Mouse (Mus musculus) urinary bladder, postnatal 14 days (tissue): Measurements from ENCODE around the gene Nf2.
A peak's percentile ranks its signal among the peaks of the same experiment; 100 is the strongest.

Experiments
- DNase-seq: peaks from one replicate; pipeline ENCODE4 v3.0.0; 2021; ENCODE audit warnings: low spot score

Nf2 gene

DNA sequence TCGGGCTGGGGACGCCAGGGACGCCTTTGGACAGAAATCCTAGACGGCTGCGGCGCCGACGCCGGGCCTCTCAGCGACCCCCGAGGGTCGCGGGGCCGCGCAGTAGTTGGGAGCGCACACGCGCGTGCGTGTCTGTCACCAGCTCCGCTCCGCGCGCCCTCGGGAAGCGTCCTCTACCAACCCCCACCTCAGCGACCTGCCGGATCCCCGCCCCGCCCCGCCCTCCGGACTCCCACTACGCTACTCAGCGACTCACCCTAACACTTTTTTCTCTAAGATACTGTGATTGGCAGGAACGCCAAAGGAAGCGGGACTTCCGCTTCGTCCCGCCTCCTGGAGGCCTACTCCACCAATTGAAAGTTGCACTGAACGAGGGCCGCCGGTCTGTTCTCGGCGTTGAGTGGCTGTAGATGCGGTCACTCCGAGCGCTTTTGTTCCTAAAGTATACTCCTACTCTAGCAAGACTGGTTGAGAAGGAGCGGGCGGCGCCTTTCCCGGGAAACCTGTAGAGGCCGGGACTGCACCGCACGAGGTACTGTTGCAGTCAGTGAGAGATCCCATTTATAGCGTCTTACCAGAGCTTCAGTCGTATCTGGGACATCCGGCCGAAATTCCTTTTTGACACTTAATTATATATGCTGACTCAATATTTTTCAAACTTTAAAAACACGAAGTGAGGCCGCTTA is at the start of gene Nf2:
Gene Nf2 (minus strand): TSS at position 279 of the 686 bp plus-strand sequence.
- peak; percentile 98 for DNase-seq

DNA sequence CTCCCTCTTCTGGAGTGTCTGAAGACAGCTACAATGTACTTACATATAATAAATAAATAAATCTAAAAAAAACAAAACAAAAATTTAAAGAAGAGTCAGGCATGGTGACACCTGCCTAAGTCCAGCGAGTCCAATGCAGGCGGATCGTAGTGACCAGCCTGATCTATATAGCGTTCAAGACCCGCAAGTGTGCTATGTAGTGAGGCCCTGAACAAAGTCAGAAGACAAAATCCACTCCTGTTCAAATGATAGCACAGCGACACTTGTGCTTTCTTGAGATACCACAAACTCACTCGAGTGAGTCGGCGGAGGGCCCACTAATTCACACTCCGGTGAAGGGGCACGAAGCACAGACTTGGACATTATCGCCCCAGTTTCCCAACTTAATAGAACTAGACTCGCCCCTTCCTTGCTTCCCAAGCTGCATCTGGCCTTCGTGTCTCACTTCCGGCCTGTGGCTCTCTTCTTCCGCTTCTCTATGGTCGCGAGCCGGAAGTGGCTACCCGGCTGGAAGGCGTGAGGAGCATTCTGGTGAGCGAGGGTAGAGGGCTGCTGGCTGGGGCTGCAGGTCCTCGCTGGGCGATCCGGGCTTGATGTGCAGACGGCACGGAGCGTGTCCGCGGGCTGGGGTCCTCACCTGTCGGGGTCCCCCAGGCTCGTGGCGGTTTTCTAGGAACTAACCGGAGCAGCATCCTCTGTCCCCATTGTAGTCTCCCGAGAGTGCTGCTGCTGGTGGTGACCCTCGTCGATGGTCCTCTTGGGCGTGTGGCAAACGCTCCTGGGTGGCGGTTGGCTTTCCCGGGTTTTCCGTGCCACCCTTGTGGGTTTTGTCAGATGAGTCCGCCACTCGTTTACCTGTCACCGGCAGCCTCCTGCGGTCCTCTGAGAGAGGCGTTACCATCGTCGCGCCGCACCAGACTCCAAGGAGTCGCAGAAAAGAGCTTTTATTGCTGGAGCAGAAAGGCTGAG is 45.8 kb upstream of the Nf2 start, which contains the start of gene Thoc5:
Gene Thoc5 (plus strand): TSS at position 473 of the 969 bp plus-strand sequence.
- peak; percentile 80 for DNase-seq

DNA sequence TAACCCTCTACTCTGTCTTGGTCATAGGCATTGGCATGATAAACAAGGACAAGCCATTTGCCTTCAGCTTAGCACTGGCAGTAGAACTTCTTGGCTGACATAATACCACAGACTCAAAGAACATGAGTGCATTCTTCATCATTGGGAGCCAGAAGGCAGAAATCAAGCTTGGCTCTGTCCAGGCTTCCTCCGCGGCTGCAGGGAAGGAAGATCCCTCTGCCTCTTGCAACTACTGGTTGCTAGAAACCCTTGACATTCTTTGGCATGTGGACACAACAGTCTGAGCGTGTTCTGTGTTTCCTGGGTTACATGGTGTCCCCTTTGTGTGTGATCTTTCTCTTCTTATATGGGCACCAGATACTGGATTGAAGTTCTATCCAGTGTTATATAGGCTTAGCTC is 37.7 kb upstream of the Nf2 start:
- DNase-seq: no peak

GRCm38 (mm10) chr11:4885385-4885903 is 36.1 kb upstream of the Nf2 start:
- DNase-seq: peak; percentile 54

DNA sequence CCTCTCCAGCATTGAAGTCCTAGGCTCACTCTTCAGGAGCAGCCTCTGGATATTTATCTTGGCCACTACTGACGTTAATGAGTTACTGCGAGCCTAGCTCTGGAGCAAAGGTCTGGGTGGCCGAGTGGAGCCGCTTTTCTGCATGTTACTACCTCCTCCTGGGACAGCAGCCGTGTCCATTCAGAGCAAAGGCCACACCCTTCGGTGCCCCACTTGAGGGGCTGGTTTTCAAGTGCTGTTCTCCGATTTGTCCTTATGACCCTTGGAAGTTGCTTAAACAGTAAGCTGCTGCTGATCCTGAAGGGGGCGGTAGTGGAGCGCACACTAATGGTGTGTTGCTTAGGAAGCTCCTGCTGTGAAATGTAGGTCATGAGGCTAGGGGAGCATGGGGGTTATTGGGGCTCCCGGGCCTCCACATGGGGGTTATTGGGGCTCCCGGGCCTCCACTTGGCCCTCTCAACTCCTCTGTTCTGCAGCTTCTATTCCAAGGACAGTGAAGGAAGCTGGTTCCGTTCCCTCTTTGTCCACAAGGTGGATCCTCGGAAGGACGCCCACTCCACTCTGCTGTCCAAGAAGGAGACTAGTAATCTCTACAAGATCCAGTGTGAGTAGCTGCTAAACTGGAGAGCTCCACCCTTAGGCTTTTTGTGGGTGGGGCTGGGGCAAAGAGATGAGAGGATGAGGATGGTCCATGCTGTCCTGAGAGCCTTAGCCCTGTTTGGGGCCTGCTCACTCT is 33.7 kb upstream of the Nf2 start:
- DNase-seq: peak; percentile 40

DNA sequence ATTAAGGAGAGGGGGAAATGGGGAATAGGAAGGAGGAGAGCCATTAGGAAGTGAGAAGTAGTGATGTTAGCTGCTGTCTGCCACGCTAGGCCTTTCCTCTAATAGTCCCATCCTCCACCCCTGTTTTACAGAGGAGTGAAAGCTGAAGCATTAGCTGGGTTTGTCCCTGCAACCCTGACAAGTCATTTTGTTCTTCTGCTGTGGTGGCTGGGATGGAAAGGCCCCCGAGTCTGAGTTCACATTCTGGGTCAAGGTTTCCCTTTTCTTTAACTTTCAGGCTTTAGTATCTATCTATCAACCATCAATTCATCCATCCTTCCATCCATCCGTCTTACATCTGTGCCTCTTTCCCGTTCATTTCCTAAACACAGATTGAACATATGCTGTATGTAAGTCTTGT is 31.8 kb upstream of the Nf2 start:
- no peak for DNase-seq

GRCm38 (mm10) chr11:4874551-4874950 is 25.2 kb upstream of the Nf2 start:
- no peak for DNase-seq

- DNase-seq: peak; percentile 78
These were observed 24.6 kb upstream of the Nf2 start, which contains the start of gene Nipsnap1 for GRCm38 (mm10) chr11:4873755-4874475. Gene Nipsnap1, plus strand, starts transcription at chr11:4873951.

DNA sequence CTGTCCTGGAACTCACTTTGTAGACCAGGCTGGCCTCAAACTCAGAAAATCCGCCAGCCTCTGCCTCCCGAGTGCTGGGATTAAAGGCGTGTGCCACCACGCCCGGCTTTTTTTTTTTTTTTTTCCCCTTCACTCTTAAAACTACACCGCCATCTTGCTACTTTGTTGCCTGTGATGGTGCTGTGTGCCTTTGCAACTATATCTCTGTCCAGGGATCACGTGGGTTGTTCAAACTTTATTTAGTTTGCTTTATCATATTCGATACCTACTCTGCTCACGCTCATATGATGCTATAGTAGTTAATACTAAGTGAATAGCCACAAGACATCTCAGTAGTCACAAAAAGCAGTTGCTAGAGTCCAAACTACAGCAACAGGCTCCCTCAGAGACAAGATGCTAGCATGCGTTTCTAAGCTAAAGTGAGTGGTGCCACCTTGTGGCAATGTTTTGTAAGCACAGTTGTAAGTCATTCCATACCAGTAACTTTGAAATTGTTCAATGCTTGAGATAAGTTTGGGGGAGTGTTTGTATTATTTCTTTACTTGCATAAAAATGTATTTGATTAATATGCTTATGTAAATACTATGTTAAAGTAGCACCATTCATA is 16.4 kb upstream of the Nf2 start:
- peak; percentile 73 for DNase-seq

DNA sequence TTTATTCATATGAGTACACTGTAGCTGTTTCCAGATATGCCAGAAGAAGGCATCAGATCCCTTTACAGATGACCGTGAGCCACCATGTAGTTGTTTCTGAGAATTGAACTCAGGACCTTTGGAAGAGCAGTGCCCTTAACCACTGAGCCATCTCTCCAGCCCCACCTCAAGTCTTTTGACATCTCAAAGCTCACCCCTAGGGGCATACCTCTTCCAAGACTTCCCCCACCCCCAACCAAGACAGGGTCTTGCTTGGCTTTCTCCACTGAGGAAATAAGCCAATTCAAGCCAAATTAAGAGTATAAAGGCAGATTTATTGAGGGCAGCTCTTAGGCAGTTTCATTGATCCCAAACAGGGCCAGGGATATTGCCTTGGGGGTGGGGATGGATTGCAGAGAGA is 13.4 kb upstream of the Nf2 start:
- DNase-seq: no peak

DNA sequence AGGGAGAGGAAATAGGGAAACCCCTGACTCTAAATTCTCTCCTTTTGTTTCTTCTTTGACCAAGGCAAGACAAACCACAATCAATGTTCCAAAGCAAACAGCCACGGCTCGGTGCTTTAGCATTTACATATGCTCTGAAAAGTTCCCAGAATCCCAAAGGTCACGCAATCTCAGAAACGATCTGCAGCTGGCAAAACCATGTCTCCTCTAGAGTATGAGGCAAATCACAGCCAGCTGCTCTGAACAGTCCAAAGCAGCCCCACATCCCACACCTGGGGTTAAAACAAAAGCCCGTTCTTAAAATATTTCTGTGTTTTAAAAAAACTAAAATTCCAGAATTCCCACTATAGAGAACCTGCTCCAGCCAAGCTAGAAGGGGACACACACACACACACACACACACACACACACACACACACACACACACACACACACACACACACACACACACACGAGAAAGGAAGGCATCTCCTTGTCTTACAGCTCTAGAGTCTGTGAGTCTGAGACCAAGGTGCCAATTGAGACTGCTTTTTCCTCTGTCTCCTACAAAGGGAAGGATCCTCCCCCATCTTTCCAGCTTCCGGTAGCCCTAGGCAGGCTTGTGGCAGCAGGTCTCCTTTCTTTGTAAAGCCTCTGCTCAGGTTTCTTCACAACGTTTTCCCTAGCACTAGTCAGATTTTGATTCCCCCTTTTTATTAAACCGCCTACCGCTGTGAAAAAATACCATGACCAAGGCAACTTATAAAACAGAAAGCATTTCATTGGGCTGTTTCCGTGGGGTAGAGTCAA is 12.7 kb upstream of the Nf2 start:
- no peak for DNase-seq

DNA sequence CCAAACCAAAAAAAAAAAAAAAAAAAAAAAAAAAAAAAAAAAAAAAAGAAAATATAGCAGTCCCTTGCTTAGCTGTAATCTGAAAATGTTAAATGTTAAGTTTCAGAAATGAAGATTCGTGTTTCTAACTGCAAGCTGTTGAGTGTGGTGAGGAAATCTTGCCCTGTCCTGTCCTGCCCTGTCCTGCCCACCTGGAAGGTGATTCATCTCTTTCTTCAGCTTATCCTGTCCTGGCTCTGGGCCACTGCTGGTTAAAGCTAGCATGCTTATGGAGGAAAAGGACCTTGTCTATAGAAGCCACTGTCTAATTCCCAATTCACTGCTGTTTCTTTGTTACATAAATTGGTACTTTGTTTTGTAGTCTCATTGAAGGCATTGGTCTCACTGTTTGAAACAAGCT is 11.7 kb upstream of the Nf2 start:
- DNase-seq: peak; percentile 64

GRCm38 (mm10) chr11:4858416-4858815 is 9.1 kb upstream of the Nf2 start:
- no peak for DNase-seq

DNA sequence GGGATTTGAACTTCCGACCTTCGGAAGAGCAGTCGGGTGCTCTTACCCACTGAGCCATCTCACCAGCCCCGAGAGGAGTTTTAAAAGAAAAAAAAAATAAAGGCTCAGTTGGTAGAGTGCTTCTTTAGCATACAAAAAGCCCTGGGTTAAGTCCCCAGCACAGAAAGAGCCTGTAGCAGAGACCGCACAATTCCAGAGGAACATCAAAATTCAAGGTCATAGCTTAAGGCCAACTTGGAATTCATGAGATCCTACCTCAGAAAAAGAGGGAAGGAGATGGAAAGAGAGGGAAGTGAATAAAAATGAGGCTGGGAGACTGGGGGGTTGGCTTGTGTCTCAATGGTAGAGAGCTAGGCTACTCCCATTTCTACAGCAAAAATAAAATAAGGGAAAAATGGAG is 4.8 kb upstream of the Nf2 start:
- no peak for DNase-seq

DNA sequence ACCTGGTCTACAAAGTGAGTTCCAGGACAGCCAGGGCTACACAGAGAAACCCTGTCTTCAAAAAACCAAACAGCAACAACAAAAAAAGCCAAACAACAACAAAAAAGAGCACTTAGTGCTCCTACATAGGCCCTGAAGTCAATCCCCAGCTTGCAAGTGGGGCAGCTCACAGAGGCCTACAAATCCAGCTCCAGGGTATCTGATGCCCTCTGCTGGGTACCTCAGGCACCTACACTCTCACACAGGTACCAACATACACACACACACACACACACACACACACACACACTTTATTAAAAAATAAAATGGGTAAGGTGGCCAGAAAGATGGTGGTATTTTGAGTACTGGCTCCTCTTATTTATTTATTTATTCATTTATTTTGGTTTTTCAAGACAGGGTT is 3.7 kb upstream of the Nf2 start:
- no peak for DNase-seq

DNA sequence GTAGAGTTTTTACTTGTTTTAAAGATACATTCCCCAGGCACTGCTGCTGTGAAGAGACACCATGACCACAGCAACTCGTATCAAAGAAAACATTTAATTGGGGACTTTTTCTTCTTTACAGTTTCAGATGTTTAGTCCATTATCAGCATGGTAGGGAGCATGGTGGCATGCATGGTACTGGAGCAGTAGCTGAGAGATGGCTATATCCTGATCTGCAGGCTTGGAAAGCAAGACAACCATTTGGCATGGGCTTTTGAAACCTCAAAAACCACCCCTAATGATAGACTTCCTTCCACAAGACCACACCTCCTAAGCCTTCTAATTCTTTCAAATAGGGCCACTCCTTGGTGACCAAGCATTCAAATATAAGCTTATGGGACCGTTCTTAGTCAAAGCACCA is 1.1 kb upstream of the Nf2 start:
- no peak for DNase-seq

GRCm38 (mm10) chr11:4848483-4849248 is 670 bp downstream of the Nf2 start:
- DNase-seq: peak; percentile 45

DNA sequence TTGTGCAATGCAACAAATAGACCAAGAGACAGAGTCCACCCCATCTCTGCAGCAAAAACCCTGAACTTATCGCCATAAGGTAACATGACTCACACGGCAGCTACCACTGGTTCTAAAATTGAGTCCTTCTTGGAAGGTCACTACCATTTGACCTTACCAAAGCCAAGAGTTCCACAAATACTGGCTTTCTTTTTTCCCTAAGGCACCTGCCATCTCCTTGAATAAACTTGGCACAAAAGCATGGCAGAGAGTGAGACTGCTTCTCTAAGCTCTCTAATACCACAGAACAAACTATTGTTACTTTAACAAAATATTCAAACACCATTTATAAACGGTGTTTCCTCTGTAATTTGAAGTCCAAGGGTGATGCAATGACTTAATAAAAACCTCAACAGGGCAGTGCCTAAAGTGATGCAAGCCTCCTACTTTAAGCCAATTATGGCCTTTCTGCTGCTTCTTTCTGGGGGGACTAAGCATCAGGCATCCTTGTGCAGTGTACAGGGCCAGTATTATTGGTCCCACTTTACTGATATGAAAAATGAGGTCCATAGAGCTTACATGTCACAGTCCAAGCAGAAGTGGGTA is 8.3 kb downstream of the Nf2 start:
- no peak for DNase-seq

DNA sequence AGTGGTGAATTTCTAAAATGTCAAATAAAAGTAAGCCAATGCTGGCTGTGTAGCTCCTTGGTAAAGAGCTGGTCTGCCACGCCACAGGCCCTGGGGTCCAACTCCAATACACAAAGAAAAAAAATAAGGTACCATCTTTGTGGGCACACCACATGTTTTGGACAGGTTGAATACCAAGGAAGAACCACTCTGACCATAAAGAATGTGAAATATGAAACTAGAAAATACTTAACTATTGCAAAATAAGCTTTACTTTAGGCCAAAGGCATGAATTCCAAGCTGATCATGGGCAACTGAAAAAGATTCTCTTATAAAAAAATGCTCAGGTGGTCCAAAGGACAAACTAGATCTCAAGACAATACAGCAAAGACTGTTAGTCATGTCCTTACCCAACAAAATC is 11.1 kb downstream of the Nf2 start:
- DNase-seq: no peak
